Mouse (Mus musculus) ES-E14 (cell line): ENCODE data around the gene Thap4. TPM values are rescaled to one million over a fixed set of nuclear protein-coding genes. Genes with fewer than 3 reads are reported as not detected.

ENCODE experiments used
- DNase-seq: peaks from one replicate; pipeline ENCODE4 v3.0.0-alpha.2; 2013; ENCODE audit warnings: low read depth, low spot score
- H3K27ac ChIP-seq: 2 replicates; pipeline ENCODE4 v1.5.1; 2012; ENCODE audit warnings: low read depth, mild to moderate bottlenecking, low read length, moderate library complexity, mixed read lengths; ENCODE audit not compliant: poor library complexity, insufficient read depth, severe bottlenecking
- H3K36me3 ChIP-seq: 2 replicates; pipeline ENCODE4 v1.6.1; 2012; ENCODE audit warnings: mild to moderate bottlenecking, low read length, moderate library complexity, mixed read lengths; ENCODE audit not compliant: control insufficient read depth, poor library complexity, insufficient read depth, severe bottlenecking
- H3K4me1 ChIP-seq, 2 experiments: fragments of 150-350 bp in 1 of 2; sonication (generic) in 1 of 2; 2 replicates each; pipeline ENCODE4 v1.6.1; 2012; ENCODE audit warnings: low read length in 2 of 2, mild to moderate bottlenecking in 1 of 2, mixed read lengths in 1 of 2; ENCODE audit not compliant: control insufficient read depth in 2 of 2, insufficient read depth in 2 of 2, poor library complexity in 1 of 2
- H3K4me3 ChIP-seq, 2 experiments: fragments of 150-350 bp in 1 of 2; sonication (generic) in 1 of 2; 2 replicates each; pipeline ENCODE4 v1.5.1; 2012; ENCODE audit warnings: low read length in 2 of 2, low read depth in 1 of 2, mild to moderate bottlenecking in 1 of 2, mixed read lengths in 1 of 2; ENCODE audit not compliant: insufficient read depth in 1 of 2, poor library complexity in 1 of 2, severe bottlenecking in 1 of 2
- H3K9ac ChIP-seq: 2 replicates; pipeline ENCODE4 v1.6.1; 2012; ENCODE audit warnings: low read depth, mild to moderate bottlenecking, low read length, mixed read lengths; ENCODE audit not compliant: poor library complexity, insufficient read depth, severe bottlenecking
- H3K9me3 ChIP-seq: fragments of 150-350 bp; sonication (generic); 2 replicates; pipeline ENCODE4 v1.6.1; 2012; ENCODE audit warnings: low read depth, mild to moderate bottlenecking, low read length; ENCODE audit not compliant: control insufficient read depth, insufficient read depth
- CHD2 ChIP-seq: IDR thresholded peaks from 2 replicates; pipeline ENCODE4 v1.6.1; 2014; ENCODE audit warnings: mild to moderate bottlenecking, low read depth, low read length, inconsistent platforms
- HCFC1 ChIP-seq: IDR thresholded peaks from 2 replicates; pipeline ENCODE4 v1.6.1; 2012; ENCODE audit warnings: low read length, inconsistent platforms, borderline replicate concordance; ENCODE audit not compliant: insufficient read depth
- MAFK ChIP-seq: IDR thresholded peaks from 2 replicates; pipeline ENCODE4 v1.6.1; 2014; ENCODE audit warnings: mild to moderate bottlenecking, low read depth, low read length, inconsistent platforms; ENCODE audit not compliant: insufficient read depth
- ZC3H11A ChIP-seq: IDR thresholded peaks from 2 replicates; pipeline ENCODE4 v1.6.1; 2012; ENCODE audit warnings: low read depth, mild to moderate bottlenecking, inconsistent platforms, low read length, borderline replicate concordance
- ZNF384 ChIP-seq: IDR thresholded peaks from 2 replicates; pipeline ENCODE4 v1.6.1; 2012; ENCODE audit warnings: low read depth, low read length, inconsistent platforms
- in situ Hi-C, 2 experiments: fragments of 600-800 bp; cut with MboI; formaldehyde crosslinking; loops; one replicate each; pipeline ENCODE4 v1.15.1; 2025; ENCODE audit warnings: low sequenced_read_pairs in 2 of 2, inconsistent platforms in 1 of 2; ENCODE audit not compliant: unreplicated experiment in 2 of 2
- total RNA-seq: library from RNA; depleted of rRNA; stranded (reverse); fragments of 300-350 nt; gene quantifications from 2 replicates; pipeline ENCODE4 v1.2.3, GENCODE M21; 2012

The Thap4 gene
- total RNA-seq, 1 experiment, result 46.2 TPM

DNA sequence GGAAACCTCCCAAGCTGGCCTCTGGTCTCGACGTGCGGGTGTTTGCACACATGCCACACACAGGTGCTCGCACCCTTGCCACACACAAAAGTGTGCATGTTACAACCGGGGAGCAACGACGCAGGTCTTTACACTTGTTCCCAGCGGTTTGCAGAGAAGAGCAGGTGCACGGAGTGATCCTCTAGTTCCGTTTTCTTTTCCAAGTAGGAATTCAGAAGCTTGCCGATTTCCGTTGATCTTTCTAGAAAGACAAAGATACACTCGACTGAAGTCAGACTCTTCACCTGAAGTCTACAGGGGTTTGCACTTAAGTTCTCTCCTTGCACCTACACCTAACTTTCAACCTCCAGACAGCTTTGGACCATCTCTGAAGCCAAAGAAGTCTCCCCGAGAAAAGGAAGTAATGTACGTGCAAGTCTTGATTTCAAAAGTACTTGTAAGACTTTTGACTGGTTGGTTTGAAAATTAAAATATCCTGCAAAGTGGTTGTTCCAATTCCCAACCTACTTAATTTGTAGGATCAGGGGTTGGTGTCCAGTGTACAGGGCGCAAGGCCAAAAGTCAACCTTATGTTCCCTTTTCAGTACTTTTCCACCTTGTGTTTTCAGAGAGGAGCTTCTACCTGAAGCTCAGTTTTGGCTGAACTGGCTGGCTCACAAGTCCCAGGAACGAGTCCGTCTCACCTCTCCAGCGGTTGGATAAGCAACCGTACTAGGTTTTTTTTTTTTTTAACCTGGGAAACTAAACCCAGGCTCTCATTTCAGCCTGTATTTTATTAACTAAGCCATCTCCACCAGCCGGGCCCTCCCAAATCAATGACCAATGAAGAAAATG lies 46.2 kb upstream of the Thap4 start:
- H3K9me3 ChIP-seq, result no peaks in the 10 kb centered on the region
- peak overlapping the region; percentile 91; the same call in 1 of the 2 replicates for H3K27ac ChIP-seq
- H3K9ac ChIP-seq, result peak overlapping the region; percentile 98
- DNase-seq, result no peak
- in situ Hi-C loops, result no loop called here
- peaks cover 25% of the 10 kb centered on the region for H3K36me3 ChIP-seq
- peak overlapping the region; percentile 80 to 99 for H3K4me3 ChIP-seq
- no peak for TF ChIP-seq MAFK
- no peak for TF ChIP-seq ZNF384
- no peak for TF ChIP-seq ZC3H11A
- TF ChIP-seq HCFC1, result no peak
- TF ChIP-seq CHD2, result no peak
- peaks cover 3 to 6% of the 10 kb centered on the region in 2 experiments; a peak in 2 of 4 replicates for H3K4me1 ChIP-seq

DNA sequence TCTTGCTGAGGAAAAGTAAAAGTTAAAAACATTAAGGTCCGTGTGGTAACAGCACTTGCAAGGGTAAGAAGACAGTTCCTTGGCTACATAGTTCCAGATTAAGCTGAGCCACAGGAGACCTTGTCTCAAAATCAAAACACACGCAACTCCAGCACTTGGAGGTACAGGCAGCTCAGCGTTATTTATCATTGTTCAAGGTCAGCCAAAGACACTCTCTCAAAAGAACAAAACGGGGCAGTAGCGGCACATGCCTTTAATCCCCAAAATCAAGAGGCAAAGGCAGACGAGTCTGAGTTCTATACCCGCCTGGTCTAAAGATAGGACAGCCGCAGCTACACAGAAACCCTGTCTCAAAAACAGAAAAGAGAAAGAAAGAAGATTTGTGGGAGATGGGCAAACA lies 41.2 kb upstream of the Thap4 start:
- Histone ChIP-seq H3K27ac (no peak overlapping the region), H3K9me3 (no peaks in the 10 kb centered on the region), H3K4me3 (no peak overlapping the region), H3K4me1 (no peaks in the 10 kb centered on the region), H3K36me3 (peaks cover 56% of the 10 kb centered on the region), H3K9ac (no peak overlapping the region)
- in situ Hi-C loops, result no loop called here
- DNase-seq, result no peak
- TF ChIP-seq ZC3H11A, result no peak
- TF ChIP-seq MAFK, result no peak
- TF ChIP-seq HCFC1, result no peak
- TF ChIP-seq CHD2, result no peak
- no peak for TF ChIP-seq ZNF384

DNA sequence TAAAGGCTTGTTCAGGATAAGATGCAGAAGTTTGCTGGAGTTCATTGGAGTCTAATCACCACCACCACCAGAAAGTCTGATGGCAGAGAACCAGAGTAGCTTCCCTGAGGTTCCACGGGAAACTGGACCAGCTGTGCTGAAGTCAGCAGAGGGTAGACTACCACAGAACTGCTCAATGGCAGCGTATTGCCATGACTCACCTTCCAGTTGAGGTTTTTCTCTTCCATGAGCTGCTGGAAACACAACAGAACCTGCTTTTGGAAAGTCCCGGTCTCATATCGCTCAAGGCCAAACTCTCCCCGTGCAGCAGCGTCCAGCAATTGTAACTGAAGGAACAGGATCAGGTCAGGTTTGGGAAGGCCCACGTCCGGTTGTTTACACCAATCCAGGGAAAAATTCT lies 39.9 kb upstream of the Thap4 start:
- no peak for DNase-seq
- no peak overlapping the region for H3K9ac ChIP-seq
- no peak overlapping the region for H3K27ac ChIP-seq
- no peaks in the 10 kb centered on the region for H3K4me1 ChIP-seq
- no peaks in the 10 kb centered on the region for H3K9me3 ChIP-seq
- H3K4me3 ChIP-seq, result no peak overlapping the region
- no peak for TF ChIP-seq ZC3H11A
- TF ChIP-seq CHD2, result no peak
- in situ Hi-C loops, result no loop called here
- H3K36me3 ChIP-seq, result peaks cover 50% of the 10 kb centered on the region

DNA sequence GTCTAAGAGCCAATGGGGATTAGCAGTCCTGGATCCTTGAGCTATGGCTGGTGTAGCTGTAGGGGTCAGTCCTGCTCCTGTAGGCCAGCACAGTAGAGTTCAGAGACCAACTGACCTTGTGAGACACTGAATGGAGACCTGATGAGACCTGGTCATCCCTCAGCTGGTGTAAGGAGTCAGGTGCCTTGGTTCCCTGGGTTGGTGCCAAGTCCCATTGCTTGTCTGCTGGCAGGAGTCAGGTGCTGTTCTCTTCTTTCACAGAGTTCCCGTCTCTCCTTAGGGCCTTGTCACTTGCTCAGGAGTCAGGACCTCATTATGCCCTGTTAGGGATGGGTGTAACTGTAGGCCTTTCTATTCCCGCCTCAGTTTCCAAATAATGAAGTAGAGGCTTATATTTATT lies 32.2 kb upstream of the Thap4 start:
- in situ Hi-C loops, result no loop called here
- no peak overlapping the region for H3K27ac ChIP-seq
- DNase-seq, result no peak
- H3K36me3 ChIP-seq, result peaks cover 36% of the 10 kb centered on the region
- H3K9ac ChIP-seq, result no peak overlapping the region
- TF ChIP-seq CHD2, result no peak
- no peak for TF ChIP-seq MAFK
- TF ChIP-seq ZC3H11A, result no peak
- no peak for TF ChIP-seq ZNF384
- no peak for TF ChIP-seq HCFC1
- no peaks in the 10 kb centered on the region for H3K9me3 ChIP-seq
- no peak overlapping the region for H3K4me3 ChIP-seq
- H3K4me1 ChIP-seq, result no peaks in the 10 kb centered on the region

DNA sequence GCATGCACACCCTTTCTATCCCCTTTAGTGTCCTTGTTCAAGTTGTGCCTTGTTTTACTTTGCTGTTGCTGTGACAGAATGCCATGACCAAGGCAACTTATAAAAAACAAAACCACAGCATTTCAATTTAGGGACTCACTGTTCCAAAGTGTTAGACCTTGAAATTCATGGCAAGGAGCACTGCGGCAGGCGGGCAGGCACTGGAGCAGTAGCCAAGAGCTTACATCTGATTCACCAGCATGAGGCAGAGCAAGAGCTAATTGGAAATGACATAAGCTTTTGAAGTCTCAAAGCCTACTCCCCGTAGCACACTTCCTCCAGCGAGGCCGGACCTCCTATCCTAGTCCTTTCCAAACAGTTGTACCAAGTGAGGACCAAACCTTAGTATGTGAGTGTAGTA lies 22.0 kb upstream of the Thap4 start:
- TF ChIP-seq ZNF384 (no peak), CHD2 (no peak), MAFK (no peak), ZC3H11A (no peak), HCFC1 (no peak)
- no peak overlapping the region for H3K4me3 ChIP-seq
- no peak overlapping the region for H3K9ac ChIP-seq
- no peak overlapping the region for H3K27ac ChIP-seq
- peaks cover 30% of the 10 kb centered on the region for H3K36me3 ChIP-seq
- in situ Hi-C loops, result no loop called here
- H3K9me3 ChIP-seq, result no peaks in the 10 kb centered on the region
- H3K4me1 ChIP-seq, result no peaks in the 10 kb centered on the region
- no peak for DNase-seq
